Mouse (Mus musculus): ENCODE data around the gene Fcrl5. TPM values are rescaled to one million over a fixed set of nuclear protein-coding genes. Genes with fewer than 3 reads are reported as not detected.
A peak's percentile ranks its signal among the peaks of the same experiment; 100 is the strongest.

The Fcrl5 gene
- polyA plus RNA-seq, 1 experiment from 2014 or later, result not detected

- ATAC-seq (ENCODE audit: insufficient read depth) (no peak), DNase-seq (no peak)
- Histone ChIP-seq H3K27ac (ENCODE audit: low read depth) (no peak overlapping the region), H3K4me2 (no peak overlapping the region), H3K27me3 (ENCODE audit: insufficient read depth, low read length) (no peaks in the 10 kb centered on the region), H3K36me3 (ENCODE audit: insufficient read depth) (no peaks in the 10 kb centered on the region), H3K9me3 (ENCODE audit: low read depth, low read length) (no peaks in the 10 kb centered on the region), H3K9ac (no peak overlapping the region), H3K4me3 (ENCODE audit: low read depth, low read length) (no peak overlapping the region), H3K4me1 (ENCODE audit: insufficient read depth) (no peaks in the 10 kb centered on the region; the same call in 1 of the 2 replicates)
- WGBS, result 66% methylated on average over 12 of the region's 12 CpGs
- no peak for TF ChIP-seq CTCF (IDR thresholded peaks at IDR 0.05; ENCODE audit: low read depth)
Measured at GRCm38 (mm10) chr3:87506456-87507416, 71.2 kb downstream of the Fcrl5 start.

GRCm38 (mm10) chr3:87508205-87508901, 72.8 kb downstream of the Fcrl5 start:
- no peaks in the 10 kb centered on the region for H3K9me3 ChIP-seq (ENCODE audit: low read depth, low read length)
- ATAC-seq (ENCODE audit: insufficient read depth), result peak; percentile 74
- no peaks in the 10 kb centered on the region; the same call in 1 of the 2 replicates for H3K4me1 ChIP-seq (ENCODE audit: insufficient read depth)
- H3K9ac ChIP-seq, result no peak overlapping the region
- TF ChIP-seq CTCF (IDR thresholded peaks at IDR 0.05; ENCODE audit: low read depth), result peak; percentile 96
- H3K4me2 ChIP-seq, result peak overlapping the region; percentile 27; the same call in 1 of the 2 replicates
- no peak overlapping the region for H3K27ac ChIP-seq (ENCODE audit: low read depth)
- H3K36me3 ChIP-seq (ENCODE audit: insufficient read depth), result no peaks in the 10 kb centered on the region
- no peaks in the 10 kb centered on the region for H3K27me3 ChIP-seq (ENCODE audit: insufficient read depth, low read length)
- peak; percentile 94 for DNase-seq
- no peak overlapping the region for H3K4me3 ChIP-seq (ENCODE audit: low read depth, low read length)
- 30% methylated on average over 17 of the region's 17 CpGs for WGBS

DNA sequence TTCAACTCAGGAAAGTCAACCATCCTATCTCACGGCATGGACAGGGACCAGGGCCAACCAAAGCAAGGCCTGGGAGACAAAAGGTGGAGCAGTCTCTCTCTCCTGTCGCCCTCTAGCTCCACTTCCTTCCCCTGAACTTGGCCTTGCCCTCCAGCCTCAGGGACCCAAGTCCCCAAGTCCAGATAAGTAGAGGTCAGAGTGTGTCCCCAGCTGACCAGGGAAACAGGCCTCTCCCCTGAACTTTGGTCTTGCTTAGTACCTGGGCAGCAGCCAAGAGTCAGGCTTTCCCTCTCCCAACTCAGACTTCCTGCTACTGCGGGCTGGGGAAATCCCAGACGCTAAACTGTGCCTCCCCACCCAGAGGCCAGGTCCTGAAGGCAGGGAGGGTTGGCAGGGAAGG, 73.5 kb downstream of the Fcrl5 start:
- H3K27me3 ChIP-seq (ENCODE audit: insufficient read depth, low read length), result no peaks in the 10 kb centered on the region
- H3K4me3 ChIP-seq (ENCODE audit: low read depth, low read length), result no peak overlapping the region
- no peak overlapping the region for H3K9ac ChIP-seq
- H3K27ac ChIP-seq (ENCODE audit: low read depth), result no peak overlapping the region
- no peaks in the 10 kb centered on the region for H3K36me3 ChIP-seq (ENCODE audit: insufficient read depth)
- no peak overlapping the region for H3K4me2 ChIP-seq
- no peaks in the 10 kb centered on the region; the same call in 1 of the 2 replicates for H3K4me1 ChIP-seq (ENCODE audit: insufficient read depth)
- no peaks in the 10 kb centered on the region for H3K9me3 ChIP-seq (ENCODE audit: low read depth, low read length)
- TF ChIP-seq CTCF (IDR thresholded peaks at IDR 0.05; ENCODE audit: low read depth), result no peak
- WGBS, result 30% methylated on average over 4 of the region's 4 CpGs
- DNase-seq (no peak), ATAC-seq (ENCODE audit: insufficient read depth) (no peak)

DNA sequence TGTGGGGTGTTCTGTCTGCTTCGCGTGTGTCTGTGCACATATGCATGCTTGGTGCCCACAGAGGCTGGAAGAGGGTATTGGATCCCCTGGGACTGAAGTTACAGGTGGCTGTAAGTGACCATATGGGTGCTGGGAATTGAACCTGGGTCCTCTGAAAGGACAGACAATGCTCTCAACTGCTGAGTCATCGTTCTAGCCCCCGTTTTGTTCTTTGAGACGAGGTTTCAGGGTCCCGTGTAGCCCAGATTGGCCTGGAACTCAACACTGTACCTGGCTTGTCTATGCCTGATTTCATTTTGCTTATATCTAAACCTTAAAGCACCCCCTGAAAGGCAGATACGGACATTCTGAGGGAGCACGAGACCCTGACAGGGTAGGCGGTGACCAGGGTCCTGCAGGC, 75.3 kb downstream of the Fcrl5 start:
- no peak overlapping the region for H3K9ac ChIP-seq
- no peaks in the 10 kb centered on the region for H3K36me3 ChIP-seq (ENCODE audit: insufficient read depth)
- DNase-seq, result no peak
- 89% methylated on average over 9 of the region's 9 CpGs for WGBS
- H3K27me3 ChIP-seq (ENCODE audit: insufficient read depth, low read length), result no peaks in the 10 kb centered on the region
- no peak for ATAC-seq (ENCODE audit: insufficient read depth)
- no peak for TF ChIP-seq CTCF (IDR thresholded peaks at IDR 0.05; ENCODE audit: low read depth)
- no peak overlapping the region for H3K4me2 ChIP-seq
- no peak overlapping the region for H3K27ac ChIP-seq (ENCODE audit: low read depth)
- H3K9me3 ChIP-seq (ENCODE audit: low read depth, low read length), result no peaks in the 10 kb centered on the region
- H3K4me1 ChIP-seq (ENCODE audit: insufficient read depth), result no peaks in the 10 kb centered on the region; the same call in 1 of the 2 replicates
- no peak overlapping the region for H3K4me3 ChIP-seq (ENCODE audit: low read depth, low read length)

- no peak overlapping the region; the same call in 1 of the 2 replicates for H3K4me2 ChIP-seq
- H3K9ac ChIP-seq, result no peak overlapping the region
- 19% methylated on average over 16 of the region's 16 CpGs for WGBS
- H3K9me3 ChIP-seq (ENCODE audit: low read depth, low read length), result no peaks in the 10 kb centered on the region
- DNase-seq (peak; percentile 47), ATAC-seq (ENCODE audit: insufficient read depth) (peak; percentile 43; the same call in 1 of the 2 replicates)
- H3K27ac ChIP-seq (ENCODE audit: low read depth), result no peak overlapping the region
- H3K4me1 ChIP-seq (ENCODE audit: insufficient read depth), result no peaks in the 10 kb centered on the region; the same call in 1 of the 2 replicates
- H3K36me3 ChIP-seq (ENCODE audit: insufficient read depth), result no peaks in the 10 kb centered on the region
- no peak overlapping the region for H3K4me3 ChIP-seq (ENCODE audit: low read depth, low read length)
- TF ChIP-seq CTCF (IDR thresholded peaks at IDR 0.05; ENCODE audit: low read depth), result no peak
- H3K27me3 ChIP-seq (ENCODE audit: insufficient read depth, low read length), result no peaks in the 10 kb centered on the region
Measured at GRCm38 (mm10) chr3:87511971-87512765, 76.6 kb downstream of the Fcrl5 start.

DNA sequence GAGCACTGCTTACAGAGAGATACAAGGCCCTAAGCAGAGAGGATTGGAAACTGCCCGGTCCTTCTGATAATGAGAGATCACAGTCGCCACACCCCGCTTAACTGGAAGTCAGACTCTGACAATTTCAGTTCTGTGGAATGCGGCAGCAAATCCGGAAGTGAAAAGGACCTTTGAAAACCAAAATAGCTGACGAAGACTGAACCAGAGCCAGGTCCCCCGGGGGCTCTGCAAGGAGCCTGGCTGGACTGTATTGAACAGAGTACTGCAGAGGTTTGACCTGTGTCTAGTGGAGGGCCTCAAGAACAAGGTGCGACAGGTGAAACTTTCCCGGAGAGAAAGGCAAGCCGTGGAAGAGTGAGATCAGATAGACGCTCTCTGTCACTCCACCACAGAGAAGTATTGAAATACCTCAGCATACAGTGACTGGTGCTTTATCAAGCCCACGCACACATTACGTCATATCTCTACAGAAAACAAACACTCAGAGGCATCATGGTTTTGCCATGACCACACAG, 80.1 kb downstream of the Fcrl5 start:
- WGBS, result 25% methylated on average over 13 of the region's 13 CpGs
- H3K27me3 ChIP-seq (ENCODE audit: insufficient read depth, low read length), result no peaks in the 10 kb centered on the region
- 0 out of 2 replicates have a peak, but pooled peaks have one; percentile 40 for ATAC-seq (ENCODE audit: insufficient read depth)
- H3K9ac ChIP-seq, result no peak overlapping the region
- no peaks in the 10 kb centered on the region for H3K9me3 ChIP-seq (ENCODE audit: low read depth, low read length)
- no peak for TF ChIP-seq CTCF (IDR thresholded peaks at IDR 0.05; ENCODE audit: low read depth)
- H3K4me3 ChIP-seq (ENCODE audit: low read depth, low read length), result no peak overlapping the region
- peak; percentile 43 for DNase-seq
- H3K4me2 ChIP-seq, result peak overlapping the region; percentile 36; the same call in 1 of the 2 replicates
- H3K27ac ChIP-seq (ENCODE audit: low read depth), result 0 out of 2 replicates have a peak overlapping the region, but pooled peaks have one; percentile 16
- H3K36me3 ChIP-seq (ENCODE audit: insufficient read depth), result no peaks in the 10 kb centered on the region
- no peaks in the 10 kb centered on the region; the same call in 1 of the 2 replicates for H3K4me1 ChIP-seq (ENCODE audit: insufficient read depth)
